Mouse (Mus musculus) heart, embryonic 14.5 days (tissue): Measurements from ENCODE around the gene Rassf7. TPM values are rescaled to one million over a fixed set of nuclear protein-coding genes. Genes with fewer than 3 reads are reported as not detected.

Experiments
- ATAC-seq: fragments of 200-750 bp; cut with Nextera tagmentation; 2 replicates; pipeline ENCODE4 v1.8.0; 2017; ENCODE audit warnings: low read depth, moderate TSS enrichment; ENCODE audit not compliant: insufficient number of reproducible peaks, insufficient read depth, low FRiP score
- H3K27ac ChIP-seq, 2 experiments: fragments of 200-500 bp in 1 of 2; fragments of 300-500 bp in 1 of 2; sonication (generic) in 1 of 2; replicated peaks in 1 of 2; 2 replicates each; pipeline ENCODE4 v1.5.1; 2012 to 2014; ENCODE audit warnings: low read depth in 2 of 2, low read length in 2 of 2, control low read depth in 1 of 2, mild to moderate bottlenecking in 1 of 2, mixed read lengths in 1 of 2; ENCODE audit not compliant: control insufficient read depth in 1 of 2, insufficient read depth in 1 of 2
- H3K27me3 ChIP-seq: fragments of 300-500 bp; sonication (generic); 2 replicates; pipeline ENCODE4 v1.6.1; 2014; ENCODE audit warnings: mild to moderate bottlenecking, low read length, control low read depth; ENCODE audit not compliant: control insufficient read depth, insufficient read depth
- H3K36me3 ChIP-seq: fragments of 300-500 bp; sonication (generic); 2 replicates; pipeline ENCODE4 v1.6.1; 2014; ENCODE audit warnings: mild to moderate bottlenecking, control low read depth, low read length, mixed read lengths; ENCODE audit not compliant: control insufficient read depth, insufficient read depth
- H3K4me1 ChIP-seq, 2 experiments: fragments of 200-500 bp in 1 of 2; fragments of 300-500 bp in 1 of 2; sonication (generic) in 1 of 2; 2 replicates each; pipeline ENCODE4 v1.6.1; 2012 to 2014; ENCODE audit warnings: low read length in 2 of 2, control low read depth in 1 of 2, mixed read lengths in 1 of 2; ENCODE audit not compliant: control insufficient read depth in 2 of 2, insufficient read depth in 2 of 2
- H3K4me2 ChIP-seq: fragments of 300-500 bp; sonication (generic); 2 replicates; pipeline ENCODE4 v1.6.1; 2014; ENCODE audit warnings: mild to moderate bottlenecking, low read length
- H3K4me3 ChIP-seq, 2 experiments: fragments of 200-500 bp in 1 of 2; fragments of 300-500 bp in 1 of 2; sonication (generic) in 1 of 2; 2 replicates each; pipeline ENCODE4 v1.5.1; 2012 to 2014; ENCODE audit warnings: low read length in 2 of 2, mild to moderate bottlenecking in 2 of 2, control low read depth in 1 of 2, low read depth in 1 of 2, moderate library complexity in 1 of 2; ENCODE audit not compliant: control insufficient read depth in 1 of 2, insufficient read depth in 1 of 2
- H3K9ac ChIP-seq: fragments of 300-500 bp; sonication (generic); 2 replicates; pipeline ENCODE4 v1.6.1; 2014; ENCODE audit warnings: mild to moderate bottlenecking, low read length
- H3K9me3 ChIP-seq: fragments of 300-500 bp; sonication (generic); 2 replicates; pipeline ENCODE4 v1.6.1; 2016; ENCODE audit warnings: low read length, control low read depth; ENCODE audit not compliant: control insufficient read depth
- WGBS: fragments of 180-500 bp; shearing (Covaris S2); extraction: QIAGEN DNeasy Blood & Tissue Kit; methylation state at CpG from one replicate; pipeline ENCODE4 v1.1.7; 2014; 5-methylcytosine and 5-hydroxymethylcytosine counted together
- polyA plus RNA-seq: library from polyadenylated mRNA; unstranded; fragments of >200 nt; fragmentation: Nextera tagmentation; extraction: Ambion mirVana; gene quantifications from 2 replicates; pipeline ENCODE4 v1.2.1, GENCODE M21; 2014

Gene Rassf7
- polyA plus RNA-seq, 1 experiment from 2014 or later: 12.4 TPM

DNA sequence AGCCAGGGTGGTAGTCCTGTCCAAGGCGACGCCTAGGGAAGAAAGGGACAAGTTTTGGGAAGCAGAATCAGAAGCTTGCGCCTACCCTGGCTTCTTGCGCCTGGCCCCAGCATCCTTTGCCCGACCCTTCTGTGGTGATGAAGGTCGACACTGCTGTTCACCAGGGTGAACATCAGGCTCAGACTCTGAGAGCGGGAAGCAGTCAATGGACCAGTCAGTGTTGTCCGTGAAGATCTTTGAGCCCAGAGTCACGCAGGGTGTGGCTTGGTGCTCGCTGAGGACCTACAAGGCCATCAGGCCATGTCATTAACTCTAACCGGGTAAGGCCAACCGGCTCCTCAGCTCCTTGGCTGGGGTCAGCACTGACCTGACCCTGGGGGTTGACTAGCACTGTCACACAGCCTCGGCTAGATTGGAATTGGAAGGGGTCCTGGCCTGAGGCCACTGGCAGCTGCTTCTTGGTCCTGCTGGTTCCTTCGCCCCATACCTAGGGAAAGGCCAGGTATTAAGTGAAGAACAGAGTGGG, 5.0 kb upstream of the Rassf7 start:
- H3K4me3 ChIP-seq: no peak overlapping the region
- 87% methylated on average over 14 of the region's 14 CpGs for WGBS
- no peak overlapping the region for H3K9ac ChIP-seq
- H3K36me3 ChIP-seq: no peaks in the 10 kb centered on the region
- no peak for ATAC-seq
- H3K9me3 ChIP-seq: no peaks in the 10 kb centered on the region
- H3K4me2 ChIP-seq: no peak overlapping the region
- no peaks in the 10 kb centered on the region; the same call in 1 of the 2 replicates for H3K27me3 ChIP-seq
- peaks cover 4 to 7% of the 10 kb centered on the region in 2 experiments; a peak in 3 of 4 replicates for H3K4me1 ChIP-seq
- H3K27ac ChIP-seq: no peak overlapping the region

DNA sequence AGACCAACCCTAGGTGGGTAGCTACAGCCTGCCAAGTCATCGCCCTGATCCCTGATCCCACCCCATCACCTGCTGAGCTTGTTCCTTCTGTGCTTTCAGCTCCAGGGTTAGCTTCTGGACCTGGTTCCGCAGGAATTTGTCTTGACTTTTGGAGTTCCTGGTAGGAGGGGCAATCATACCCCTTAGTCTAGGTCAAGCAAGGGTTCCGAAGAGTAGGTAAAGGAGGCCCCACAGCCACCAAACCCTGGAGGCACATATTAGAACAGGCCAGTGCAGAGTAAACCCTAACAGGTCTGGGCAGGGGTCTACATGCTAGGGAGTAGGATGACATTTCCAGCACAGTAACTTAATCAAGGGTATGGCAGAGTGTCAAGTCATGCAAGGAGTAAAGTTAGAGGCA, 2.5 kb upstream of the Rassf7 start:
- Histone ChIP-seq H3K27me3 (no peaks in the 10 kb centered on the region; the same call in 1 of the 2 replicates), H3K4me2 (no peak overlapping the region), H3K27ac (no peak overlapping the region), H3K9ac (no peak overlapping the region), H3K4me1 (peaks cover 9 to 17% of the 10 kb centered on the region in 2 experiments), H3K9me3 (no peaks in the 10 kb centered on the region), H3K36me3 (0 out of 2 replicates have a peak, but pooled peaks cover 4% of the 10 kb centered on the region), H3K4me3 (no peak overlapping the region)
- ATAC-seq: no peak
- 87% methylated on average over 3 of the region's 3 CpGs for WGBS

- Histone ChIP-seq H3K4me2 (peak within 1 kb of the TSS; percentile 96), H3K4me1 (peaks cover 9 to 17% of the 10 kb centered on the region in 2 experiments), H3K9me3 (no peaks in the 10 kb centered on the region), H3K9ac (peak within 1 kb of the TSS; percentile 68; the same call in 1 of the 2 replicates), H3K27me3 (no peaks in the 10 kb centered on the region; the same call in 1 of the 2 replicates), H3K4me3 (peak within 1 kb of the TSS; percentile 58 to 61; a peak in 2 of 4 replicates), H3K36me3 (0 out of 2 replicates have a peak, but pooled peaks cover 8% of the 10 kb centered on the region), H3K27ac (peak within 1 kb of the TSS in 1 of 2 experiments; percentile 43; a peak in 1 of 4 replicates)
- no peak for ATAC-seq
- 92% methylated on average over 11 of the region's 11 CpGs for WGBS
These were observed 1.9 kb upstream of the Rassf7 start, which contains the start of gene Lmntd2 for GRCm38 (mm10) chr7:141213605-141214235. Gene Lmntd2, minus strand, starts transcription at chr7:141214080.

DNA sequence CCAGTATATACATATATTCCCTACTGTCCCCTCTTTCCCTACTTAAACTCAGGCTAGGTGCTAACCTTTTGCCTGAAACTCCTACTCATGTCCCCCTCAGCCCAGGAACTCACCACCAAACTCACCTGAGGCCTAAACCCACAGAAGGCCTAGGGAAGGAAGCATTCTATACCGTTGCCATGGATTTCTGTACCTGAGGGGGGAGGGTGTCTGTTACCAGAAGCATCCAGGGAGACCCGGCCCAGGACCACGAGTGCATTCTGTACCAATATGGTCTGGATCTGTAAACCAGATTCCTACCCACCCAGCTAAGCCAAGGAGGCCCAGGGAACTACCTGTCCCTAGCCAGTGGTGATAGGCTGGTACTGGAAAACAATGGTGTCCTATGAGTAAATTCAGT, 1.4 kb upstream of the Rassf7 start:
- WGBS: 66% methylated on average over 3 of the region's 3 CpGs
- no peaks in the 10 kb centered on the region for H3K9me3 ChIP-seq
- no peak overlapping the region for H3K27ac ChIP-seq
- H3K27me3 ChIP-seq: no peaks in the 10 kb centered on the region; the same call in 1 of the 2 replicates
- 0 out of 2 replicates have a peak, but pooled peaks cover 11% of the 10 kb centered on the region for H3K36me3 ChIP-seq
- no peak overlapping the region for H3K4me3 ChIP-seq
- H3K4me1 ChIP-seq: peaks cover 9 to 17% of the 10 kb centered on the region in 2 experiments
- H3K4me2 ChIP-seq: no peak overlapping the region
- H3K9ac ChIP-seq: no peak overlapping the region
- ATAC-seq: no peak

DNA sequence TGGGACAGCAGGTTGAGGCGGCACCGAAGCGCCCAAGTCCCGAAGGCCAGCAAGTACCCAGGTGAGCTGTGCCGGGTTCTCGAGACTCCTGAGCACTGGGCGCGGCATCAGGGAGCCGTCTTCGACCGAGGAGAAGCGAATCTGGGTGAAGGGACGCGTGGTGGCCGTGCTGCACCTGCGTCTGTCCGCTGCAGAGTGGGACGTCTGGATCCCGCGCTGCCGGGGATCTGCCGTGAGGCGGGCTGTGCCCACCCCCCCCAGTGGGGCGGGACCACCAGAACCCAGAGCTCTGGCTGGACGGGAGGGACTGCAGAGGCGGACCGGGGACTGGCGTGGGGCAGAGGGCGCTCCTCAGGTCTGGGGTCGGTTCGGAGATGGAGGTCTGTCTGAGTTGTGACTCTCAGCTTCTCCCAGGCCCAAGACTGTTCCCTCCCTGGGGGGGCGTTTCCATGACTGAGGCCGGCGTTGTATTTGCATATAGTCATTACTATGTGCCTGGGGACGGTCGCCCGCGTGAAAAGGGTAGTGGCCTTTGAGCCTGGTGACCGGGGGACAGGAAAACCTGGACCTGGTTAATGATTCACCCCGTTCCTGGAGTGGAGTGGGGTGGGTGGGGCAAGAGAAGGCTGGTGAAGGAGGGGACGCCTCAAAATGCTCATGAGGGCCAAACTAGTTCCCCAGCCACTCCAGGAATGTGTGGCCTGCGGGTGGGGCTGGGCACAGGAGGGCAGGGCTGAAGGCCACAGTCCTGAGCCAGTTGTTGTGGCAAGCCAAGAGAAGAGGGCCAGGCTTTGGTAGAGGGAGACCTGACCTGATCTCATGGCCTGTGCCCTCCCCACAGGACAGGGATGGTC, 447 bp downstream of the Rassf7 start:
- H3K36me3 ChIP-seq: 0 out of 2 replicates have a peak, but pooled peaks cover 11% of the 10 kb centered on the region
- H3K9me3 ChIP-seq: no peaks in the 10 kb centered on the region
- peak; percentile 0; the same call in 1 of the 2 replicates for ATAC-seq
- peak overlapping the region; percentile 79 for H3K9ac ChIP-seq
- peaks cover 14 to 26% of the 10 kb centered on the region in 2 experiments for H3K4me1 ChIP-seq
- WGBS: under 1% methylated on average over 40 of the region's 42 CpGs
- H3K4me3 ChIP-seq: peak overlapping the region; percentile 58 to 61
- peak overlapping the region; percentile 96 for H3K4me2 ChIP-seq
- H3K27ac ChIP-seq: peak overlapping the region; percentile 32 to 43
- no peaks in the 10 kb centered on the region; the same call in 1 of the 2 replicates for H3K27me3 ChIP-seq

DNA sequence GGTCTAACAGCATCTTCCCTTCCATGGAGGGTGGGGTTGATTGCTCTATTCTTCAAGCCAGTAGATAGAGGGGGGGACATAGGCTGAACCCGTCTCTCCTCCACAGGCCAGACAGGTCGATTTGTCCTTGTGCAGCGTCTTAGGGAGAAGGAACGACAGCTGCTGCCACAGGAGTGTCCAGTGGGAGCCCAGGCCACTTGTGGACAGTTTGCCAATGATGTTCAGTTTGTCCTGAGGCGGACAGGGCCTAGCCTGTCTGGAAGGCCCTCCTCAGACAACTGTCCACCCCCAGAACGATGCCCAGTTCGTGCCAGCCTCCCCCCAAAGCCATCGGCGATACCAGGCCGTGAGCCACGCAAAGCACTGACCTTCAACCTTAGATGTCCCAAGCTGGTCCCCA, 1.2 kb downstream of the Rassf7 start:
- Histone ChIP-seq H3K9me3 (no peaks in the 10 kb centered on the region), H3K9ac (peak overlapping the region; percentile 79), H3K4me2 (peak overlapping the region; percentile 96), H3K4me3 (peak overlapping the region; percentile 58 to 61; a peak in 2 of 4 replicates), H3K27ac (peak overlapping the region in 1 of 2 experiments; percentile 43; a peak in 1 of 4 replicates), H3K27me3 (no peaks in the 10 kb centered on the region; the same call in 1 of the 2 replicates), H3K36me3 (0 out of 2 replicates have a peak, but pooled peaks cover 11% of the 10 kb centered on the region), H3K4me1 (peaks cover 14 to 27% of the 10 kb centered on the region in 2 experiments)
- no peak for ATAC-seq
- 85% methylated on average over 11 of the region's 11 CpGs for WGBS
